Mouse (Mus musculus) fibroblast of lung, adult 2 months (primary cell): ENCODE data around the gene Mmd.

Source experiments
- DNase-seq: peaks from one replicate; pipeline ENCODE4 v3.0.0-alpha.2; 2011; ENCODE audit warnings: low read depth

The Mmd gene

DNA sequence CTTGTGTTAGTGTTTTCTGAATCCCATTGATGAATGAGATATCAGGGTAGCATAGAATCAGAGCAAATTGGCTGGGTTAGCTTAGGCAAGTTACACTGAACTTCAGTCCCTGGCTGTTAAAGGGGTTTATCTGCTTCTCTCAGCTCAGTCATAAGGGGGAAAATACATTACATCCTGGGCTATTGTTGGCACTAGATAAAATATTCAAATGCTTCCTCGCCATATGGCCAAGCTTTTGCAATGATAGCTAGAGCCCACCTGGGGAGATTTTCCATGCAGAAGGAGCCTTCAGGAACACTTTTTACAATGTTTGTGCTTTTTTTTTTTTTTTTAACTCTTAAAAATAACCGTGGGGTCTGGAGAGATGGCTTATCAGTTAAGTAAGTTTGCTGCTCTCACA, 34.8 kb downstream of the Mmd start:
- DNase-seq, result no peak

DNA sequence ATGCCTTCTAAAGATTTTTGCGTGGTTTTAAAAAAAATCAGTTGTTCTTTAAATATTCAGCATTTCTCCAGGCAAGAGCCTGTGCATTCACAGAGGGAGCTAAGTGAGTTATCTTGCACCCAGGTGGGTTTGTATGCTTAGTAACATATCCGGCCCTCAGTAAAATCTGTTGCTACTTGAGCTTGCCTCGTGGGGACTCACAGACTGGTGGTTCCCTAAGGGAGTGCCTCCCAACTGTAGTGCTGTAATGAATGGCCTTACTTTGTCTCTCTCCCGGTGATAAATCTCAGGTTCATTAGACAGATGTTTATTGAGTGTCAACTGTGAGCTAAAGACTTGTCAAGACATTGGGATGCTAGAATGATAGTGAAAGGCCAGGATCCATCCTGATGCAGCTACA, 35.4 kb downstream of the Mmd start:
- no peak for DNase-seq

DNA sequence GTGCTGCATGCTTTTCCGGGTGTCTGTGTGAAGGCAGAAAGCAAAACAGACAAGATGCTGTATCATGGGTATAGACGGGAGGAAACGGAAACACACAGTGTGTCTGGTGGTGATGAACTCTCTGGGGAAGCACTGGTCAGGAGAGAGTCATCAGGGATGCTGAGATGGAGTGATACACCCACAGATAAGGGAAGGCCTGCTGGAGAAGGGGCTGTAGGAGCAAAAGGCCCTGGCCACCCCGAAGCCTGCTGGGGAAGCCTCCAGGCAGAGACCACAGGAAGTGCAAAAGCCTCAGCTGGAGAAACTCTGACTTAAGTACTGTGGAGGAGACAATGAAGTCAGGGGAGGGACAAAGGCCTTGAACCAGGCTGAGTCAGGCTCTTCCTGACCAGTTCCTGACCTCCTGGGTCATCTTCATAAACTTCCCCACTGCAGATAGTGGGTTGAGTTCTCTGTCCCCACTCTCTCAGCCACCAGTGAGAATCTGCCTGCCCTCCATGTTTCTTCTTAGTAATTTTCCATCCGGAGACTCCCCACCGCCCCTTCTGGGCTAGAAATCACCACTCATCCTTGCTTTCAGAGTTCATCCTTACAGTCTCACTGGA, 37.4 kb downstream of the Mmd start:
- no peak for DNase-seq

DNA sequence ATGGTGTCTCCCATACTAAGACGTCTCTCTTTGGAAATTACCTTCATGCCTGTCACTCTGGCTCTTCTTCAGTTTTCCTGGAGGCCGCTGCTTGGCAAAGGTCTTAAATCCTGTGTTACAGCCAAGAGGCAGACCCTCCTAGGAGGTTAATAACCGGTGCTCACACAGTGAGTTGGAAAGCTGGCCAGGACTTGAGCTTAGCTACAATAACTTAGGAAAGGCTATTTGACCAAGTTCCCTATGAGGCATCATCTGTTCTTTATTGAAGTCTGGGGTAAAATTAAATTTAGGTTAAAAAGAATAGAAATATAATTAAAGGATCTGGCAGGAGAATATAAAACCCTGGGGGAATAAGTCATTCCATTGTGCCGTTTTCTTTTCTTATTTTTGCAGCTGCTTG, 41.9 kb downstream of the Mmd start:
- no peak for DNase-seq

DNA sequence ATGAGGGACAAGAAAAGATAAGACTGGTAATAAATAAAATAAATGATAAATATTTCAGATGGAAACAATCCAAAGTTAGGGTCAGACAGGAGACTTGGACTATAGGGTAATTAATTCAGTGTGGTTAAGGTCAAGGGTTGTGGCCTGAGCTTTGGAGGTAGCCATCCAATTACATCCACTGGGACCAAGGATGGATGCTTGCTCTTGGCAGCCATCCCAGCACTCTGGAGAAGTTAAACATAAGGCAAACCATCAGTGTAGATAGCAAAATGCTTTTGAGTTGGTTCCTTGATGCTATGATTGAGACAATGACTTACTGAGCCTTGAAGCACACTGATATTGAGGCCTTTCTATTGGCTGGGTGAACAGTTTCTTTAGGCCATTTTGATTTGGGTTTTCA, 43.5 kb downstream of the Mmd start:
- DNase-seq, result no peak

DNA sequence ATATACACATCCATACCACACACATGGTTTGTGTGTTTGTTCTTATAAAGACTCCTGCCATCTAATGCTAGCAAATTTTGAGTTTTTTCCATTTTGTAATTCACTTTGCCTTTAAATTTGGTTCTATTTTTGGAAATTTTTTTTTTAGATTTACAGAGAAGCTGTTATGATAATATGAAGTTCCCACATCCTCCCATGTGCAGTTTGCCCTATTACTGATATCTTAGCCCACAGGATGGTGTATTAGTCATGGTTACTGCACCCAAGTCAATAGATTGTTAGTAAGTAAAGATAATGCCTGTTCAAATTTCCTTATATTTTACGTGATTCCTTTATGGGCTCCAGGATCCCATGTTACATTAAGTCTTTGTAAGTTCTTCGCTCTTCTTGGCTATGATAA, 45.4 kb downstream of the Mmd start:
- no peak for DNase-seq

DNA sequence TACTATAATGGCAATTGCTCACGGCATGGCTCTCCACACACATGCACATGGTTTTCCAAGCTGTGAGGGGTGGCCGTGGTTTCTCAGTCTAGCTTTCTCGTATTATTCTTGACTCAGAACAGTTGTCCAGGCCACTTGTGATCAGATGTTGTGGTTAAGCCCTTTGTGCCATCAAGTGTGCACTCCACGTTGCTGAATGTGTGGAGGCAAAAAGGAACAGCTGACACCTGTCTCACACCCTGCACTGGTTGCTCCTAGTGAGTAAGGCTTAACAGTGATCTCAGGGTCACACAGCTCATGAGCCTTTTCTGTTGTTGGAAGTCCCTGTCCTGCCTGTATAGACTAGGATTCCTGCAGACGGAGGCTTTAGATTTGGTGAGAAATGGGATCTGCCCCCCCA, 56.8 kb downstream of the Mmd start:
- DNase-seq, result no peak

DNA sequence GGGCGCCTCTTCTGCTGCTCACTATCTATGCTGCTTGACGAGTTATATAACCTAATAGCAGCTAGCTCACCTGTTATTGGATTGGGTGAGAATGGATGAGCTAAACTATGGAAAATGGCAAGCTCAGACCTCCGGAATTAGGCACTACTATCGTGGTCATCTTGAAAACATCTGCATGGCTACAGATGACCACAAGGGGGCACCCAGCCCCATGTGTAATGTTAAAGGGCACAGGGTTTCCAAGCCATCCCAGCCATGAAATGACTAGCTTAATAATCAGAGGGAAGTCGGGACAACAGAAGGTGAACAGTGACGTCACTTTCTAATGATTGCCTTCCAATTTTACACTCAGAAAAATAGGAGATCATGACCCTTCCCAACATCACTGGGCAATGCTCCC, 57.7 kb downstream of the Mmd start:
- peak; percentile 19 for DNase-seq

DNA sequence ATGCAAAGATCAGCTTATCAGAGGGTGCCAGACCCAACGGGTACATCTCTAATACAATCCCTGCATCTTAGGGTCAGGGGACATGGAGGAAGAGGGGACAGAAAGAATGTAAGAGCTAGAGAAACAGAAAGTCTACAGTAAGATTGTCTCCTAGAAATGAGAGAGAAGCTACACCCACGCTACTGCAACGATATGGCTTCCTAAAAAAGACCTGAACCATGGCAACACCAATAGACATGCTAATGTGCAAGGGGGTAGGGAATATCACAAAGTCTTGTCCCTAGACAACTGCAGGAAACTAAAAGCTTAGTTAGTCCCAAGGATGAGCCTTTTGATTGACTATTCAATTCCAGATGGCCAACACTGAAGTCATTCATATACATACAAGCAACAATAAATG, 65.3 kb downstream of the Mmd start:
- no peak for DNase-seq

DNA sequence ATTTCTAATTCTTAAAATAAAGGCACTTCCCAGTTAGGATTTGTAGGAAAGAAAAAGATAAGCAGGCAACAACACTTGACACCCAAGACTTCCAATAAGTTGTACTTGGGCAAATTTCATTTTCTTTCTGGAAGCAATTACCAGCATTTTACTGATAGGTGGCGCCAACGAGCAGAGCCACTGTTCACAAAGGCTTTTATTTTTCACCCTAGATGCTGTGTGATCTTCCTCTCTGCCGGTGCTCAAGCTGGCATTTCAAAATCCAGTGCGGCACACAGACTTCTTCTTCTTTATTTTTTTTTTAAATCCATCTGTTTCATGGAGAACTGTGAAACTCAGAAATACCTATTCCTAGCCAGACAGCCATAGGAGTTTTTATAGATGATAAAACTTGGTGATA, 68.2 kb downstream of the Mmd start:
- no peak for DNase-seq

DNA sequence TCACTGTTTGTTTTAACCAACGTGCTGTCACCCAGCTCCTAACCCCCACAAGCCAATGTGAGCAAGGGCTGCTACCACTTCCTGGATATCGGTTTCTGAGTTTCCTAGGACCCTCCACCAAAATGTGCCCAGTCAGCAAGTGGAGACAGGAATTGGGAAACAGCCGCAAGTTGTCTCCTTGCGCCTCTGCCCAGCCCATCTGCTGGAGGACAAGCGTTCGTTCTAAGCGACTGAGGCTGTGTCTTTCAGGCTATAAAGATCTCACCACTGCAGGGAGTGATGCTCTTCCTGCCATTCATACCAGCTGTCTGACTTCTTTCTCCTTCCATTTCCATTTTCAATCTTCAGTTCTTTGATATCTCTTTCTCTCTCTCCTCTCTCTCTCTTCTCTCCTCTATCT, 71.7 kb downstream of the Mmd start:
- DNase-seq, result no peak

DNA sequence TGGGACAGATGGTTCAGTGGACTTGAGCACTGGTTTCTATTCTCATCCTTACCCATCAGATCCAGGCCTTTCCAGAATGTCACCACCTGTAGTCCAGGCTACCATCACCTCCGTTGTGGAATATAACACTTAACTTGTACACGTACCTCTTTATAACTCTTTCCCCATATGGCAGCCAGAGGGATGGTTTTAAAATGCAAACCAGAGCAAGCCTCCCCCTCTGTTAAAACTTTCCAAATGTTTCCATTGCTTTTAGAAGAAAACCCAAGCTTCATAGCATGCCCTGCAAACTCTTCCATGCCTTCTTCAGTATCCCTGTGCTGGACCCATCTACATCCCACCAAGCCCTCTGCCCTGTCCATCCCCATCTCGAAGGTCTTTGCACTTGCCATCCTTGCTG, 75.3 kb downstream of the Mmd start:
- DNase-seq, result no peak

DNA sequence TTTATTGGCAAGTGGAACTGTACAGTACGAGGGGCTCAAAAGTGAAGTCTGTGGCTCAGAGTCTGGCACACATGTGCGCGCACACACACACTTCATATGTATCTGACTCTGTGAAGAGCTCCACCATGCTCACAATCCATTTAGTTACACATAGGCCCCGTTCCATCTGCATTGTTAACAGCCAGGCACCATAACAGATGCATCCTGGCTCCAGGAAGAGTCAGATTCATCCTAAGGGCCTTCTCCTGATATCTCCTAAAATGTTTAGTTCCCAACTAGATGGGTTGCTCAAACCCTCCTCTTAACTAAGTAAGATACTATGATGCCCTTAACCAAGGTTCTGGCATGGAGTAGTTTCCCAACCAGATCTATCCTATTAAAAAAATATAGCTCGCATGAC, 76.9 kb downstream of the Mmd start:
- DNase-seq, result no peak

DNA sequence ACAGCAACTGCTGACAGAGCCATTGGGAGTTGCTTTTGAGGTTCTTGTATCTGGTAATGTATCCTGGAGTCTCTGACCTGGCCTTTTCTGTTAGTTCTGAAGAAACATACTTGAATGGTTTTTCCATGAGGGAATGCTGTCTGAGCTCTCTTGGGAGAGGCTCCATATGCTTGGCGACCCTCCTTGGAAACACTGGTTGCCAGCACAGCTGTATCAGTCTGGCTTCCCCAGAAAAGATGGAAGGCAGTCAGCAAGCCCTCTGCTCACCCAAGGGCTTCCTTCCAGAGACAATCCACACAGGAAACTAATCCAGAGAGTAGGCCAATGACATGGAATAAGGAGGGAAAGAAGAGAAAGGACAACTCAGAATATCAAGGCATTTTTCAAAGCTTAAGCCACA, 77.6 kb downstream of the Mmd start:
- DNase-seq, result no peak
